In genomic region chr2:121354378-121354777, GRCm38 (mm10) we compare ENCODE assay signal across 8 mouse cellular contexts. TPM values are rescaled to one million over a fixed set of nuclear protein-coding genes. Genes with fewer than 3 reads are reported as not detected.
DNase-seq lines count a peak whose midpoint lies in the region; ATAC-seq and TF ChIP-seq lines count a peak whose summit lies in the region.

No protein-coding gene starts in this region.

- no peak for ATAC-seq in heart, embryonic 16.5 days (replicated peaks; ENCODE audit: extremely low read depth, insufficient read depth, low FRiP score)

- peak overlapping the region; percentile 98 for H3K4me2 ChIP-seq in heart, embryonic 16.5 days (ENCODE audit: low read depth, low read length)

- no peaks in the 10 kb centered on the region for H3K9me3 ChIP-seq in heart, embryonic 10.5 days
- no peaks in the 10 kb centered on the region for H3K9me3 ChIP-seq in ES-E14 (ENCODE audit: control insufficient read depth, insufficient read depth, low read depth, low read length)
- no peaks in the 10 kb centered on the region for H3K9me3 ChIP-seq in heart, embryonic 16.5 days (replicated peaks; ENCODE audit: control insufficient read depth, low read length)
- H3K9me3 ChIP-seq in midbrain, embryonic 10.5 days (replicated peaks), result no peaks in the 10 kb centered on the region

- H3K27ac ChIP-seq in heart, embryonic 10.5 days, result peak overlapping the region; percentile 91
- no peak overlapping the region for H3K27ac ChIP-seq in ES-E14 (ENCODE audit: insufficient read depth, low read depth, low read length, poor library complexity, severe bottlenecking)
- H3K27ac ChIP-seq in heart, embryonic 16.5 days (ENCODE audit: low read length), result peak overlapping the region; percentile 41; the same call in 1 of the 2 replicates
- peak overlapping the region; percentile 92 for H3K27ac ChIP-seq in midbrain, embryonic 10.5 days (replicated peaks)

- peaks cover 34% of the 10 kb centered on the region for H3K27me3 ChIP-seq in heart, embryonic 10.5 days (ENCODE audit: insufficient read depth, poor library complexity, severe bottlenecking)
- H3K27me3 ChIP-seq in heart, embryonic 16.5 days (ENCODE audit: control insufficient read depth, insufficient read depth, low read length), result peaks cover 25% of the 10 kb centered on the region
- H3K27me3 ChIP-seq in midbrain, embryonic 10.5 days (ENCODE audit: low read depth, poor library complexity, severe bottlenecking), result peaks cover 33% of the 10 kb centered on the region

- peaks cover 6% of the 10 kb centered on the region; the same call in 1 of the 2 replicates for H3K36me3 ChIP-seq in heart, embryonic 10.5 days
- no peaks in the 10 kb centered on the region for H3K36me3 ChIP-seq in ES-E14 (ENCODE audit: control insufficient read depth, insufficient read depth, low read length, poor library complexity, severe bottlenecking)
- H3K36me3 ChIP-seq in heart, embryonic 16.5 days (ENCODE audit: control insufficient read depth, insufficient read depth), result peaks cover 4% of the 10 kb centered on the region
- 0 out of 2 replicates have a peak, but pooled peaks cover 4% of the 10 kb centered on the region for H3K36me3 ChIP-seq in midbrain, embryonic 10.5 days

- H3K4me1 ChIP-seq in heart, embryonic 10.5 days, result peaks cover 25% of the 10 kb centered on the region
- H3K4me1 ChIP-seq in ES-E14 (ENCODE audit: control insufficient read depth in 2 of 2, insufficient read depth in 2 of 2, low read length in 2 of 2, poor library complexity in 1 of 2), result peaks cover 2 to 6% of the 10 kb centered on the region in 2 experiments; a peak in 2 of 4 replicates
- peaks cover 13% of the 10 kb centered on the region for H3K4me1 ChIP-seq in heart, embryonic 16.5 days (ENCODE audit: control insufficient read depth, insufficient read depth, low read length)
- H3K4me1 ChIP-seq in midbrain, embryonic 10.5 days, result peaks cover 27% of the 10 kb centered on the region

- in situ Hi-C loops in ES-E14 (cut with MboI; ENCODE audit: low sequenced_read_pairs in 2 of 2, unreplicated experiment in 2 of 2), result no loop called here

- peak overlapping the region; percentile 90 for H3K4me3 ChIP-seq in heart, embryonic 10.5 days
- H3K4me3 ChIP-seq in ES-E14 (ENCODE audit: insufficient read depth in 1 of 2, low read depth in 1 of 2, low read length in 2 of 2, poor library complexity in 1 of 2, severe bottlenecking in 1 of 2), result peak overlapping the region; percentile 87 to 93
- H3K4me3 ChIP-seq in heart, embryonic 16.5 days (ENCODE audit: low read length), result peak overlapping the region; percentile 75
- H3K4me3 ChIP-seq in midbrain, embryonic 10.5 days, result peak overlapping the region; percentile 88

- H3K9ac ChIP-seq in ES-E14 (ENCODE audit: insufficient read depth, low read depth, low read length, poor library complexity, severe bottlenecking), result peak overlapping the region; percentile 82
- peak overlapping the region; percentile 87 for H3K9ac ChIP-seq in heart, embryonic 16.5 days (ENCODE audit: low read length)

- DNase-seq in heart, embryonic 10.5 days (ENCODE audit: low spot score), result no peak
- DNase-seq in heart, adult 8-10 months (ENCODE audit: low spot score), result no peak
- DNase-seq in ES-E14 (ENCODE audit: low read depth, low spot score), result no peak
- DNase-seq in midbrain, embryonic 10.5 days (ENCODE audit: low spot score), result no peak
- DNase-seq in cerebellum, adult 9-10 months, result no peak
- no peak for DNase-seq in frontal cortex, postnatal 14 days (ENCODE audit: low spot score in 2 of 2)
- no peak for DNase-seq in T-cell, adult 2 months (ENCODE audit: low spot score)

- 2% methylated on average over 6 of the region's 6 CpGs for WGBS in heart, embryonic 10.5 days
- WGBS in heart, embryonic 16.5 days, result 2% methylated on average over 6 of the region's 6 CpGs
- WGBS in midbrain, embryonic 10.5 days, result 6% methylated on average over 6 of the region's 6 CpGs

TF ChIP-seq in ES-E14, 5 proteins besides CTCF, POLR2A, EP300 and RAD21:
- TF ChIP-seq CHD2 (IDR thresholded peaks at IDR 0.05; ENCODE audit: low read depth, low read length) (no peak), ZNF384 (IDR thresholded peaks at IDR 0.05; ENCODE audit: low read depth, low read length) (no peak), HCFC1 (IDR thresholded peaks at IDR 0.05; ENCODE audit: borderline replicate concordance, insufficient read depth, low read length) (no peak), MAFK (IDR thresholded peaks at IDR 0.05; ENCODE audit: insufficient read depth, low read depth, low read length) (no peak), ZC3H11A (IDR thresholded peaks at IDR 0.05; ENCODE audit: borderline replicate concordance, low read depth, low read length) (no peak)

RNA-seq across cellular contexts. Expression of gene Ppip5k1, which starts 0.8 kb away (rescaled TPM):
- 11.7 and 12.2 TPM in 2 replicates for polyA plus RNA-seq in heart, embryonic 10.5 days (2016; fragmentation: Nextera tagmentation; extraction: Ambion mirVana)
- total RNA-seq in heart, adult 8-10 months (2022), result 100 to 1,000 TPM in 3 of 4 experiments, 10 to 100 TPM in 1; 88.4 to 110 (median 104) TPM
- total RNA-seq in ES-E14 (2012; rRNA removed), result 7.6 and 8.8 TPM in 2 replicates
- 11.0 and 13.5 TPM in 2 replicates for polyA plus RNA-seq in heart, embryonic 16.5 days (2015; fragmentation: Nextera tagmentation; extraction: Ambion mirVana)
- 11.2 and 11.4 TPM in 2 replicates for polyA plus RNA-seq in midbrain, embryonic 10.5 days (2016; fragmentation: Nextera tagmentation; extraction: Ambion mirVana)

RNA-seq across cellular contexts. Expression of gene Ckmt1, which starts 3.1 kb away (rescaled TPM):
- polyA plus RNA-seq in heart, embryonic 10.5 days (2016; fragmentation: Nextera tagmentation; extraction: Ambion mirVana), result 0.16 and 0.63 TPM in 2 replicates
- 1 to 10 TPM; 1.3 to 2.9 (median 2.2) TPM for total RNA-seq in heart, adult 8-10 months (2022)
- 8.3 and 11.3 TPM in 2 replicates for total RNA-seq in ES-E14 (2012; rRNA removed)
- polyA plus RNA-seq in heart, embryonic 16.5 days (2015; fragmentation: Nextera tagmentation; extraction: Ambion mirVana), result 2.4 and 4.2 TPM in 2 replicates
- 1.5 and 3.9 TPM in 2 replicates for polyA plus RNA-seq in midbrain, embryonic 10.5 days (2016; fragmentation: Nextera tagmentation; extraction: Ambion mirVana)

RNA-seq across cellular contexts. Expression of gene Strc, which starts 32.6 kb away (rescaled TPM):
- not detected in 2 replicates for polyA plus RNA-seq in heart, embryonic 10.5 days (2016; fragmentation: Nextera tagmentation; extraction: Ambion mirVana)
- total RNA-seq in heart, adult 8-10 months (2022), result under 1 TPM in 1 of 4 experiments, not detected in 3; 0.09 TPM
- total RNA-seq in ES-E14 (2012; rRNA removed), result 0.09 TPM in 1 of 2 replicates, not detected in the other
- not detected in 2 replicates for polyA plus RNA-seq in heart, embryonic 16.5 days (2015; fragmentation: Nextera tagmentation; extraction: Ambion mirVana)
- not detected in 2 replicates for polyA plus RNA-seq in midbrain, embryonic 10.5 days (2016; fragmentation: Nextera tagmentation; extraction: Ambion mirVana)

RNA-seq across cellular contexts. Expression of gene Pdia3, which starts 59.2 kb away (rescaled TPM):
- polyA plus RNA-seq in heart, embryonic 10.5 days (2016; fragmentation: Nextera tagmentation; extraction: Ambion mirVana), result 736 and 829 TPM in 2 replicates
- total RNA-seq in heart, adult 8-10 months (2022), result 100 to 1,000 TPM; 104 to 129 (median 126) TPM
- 209 and 251 TPM in 2 replicates for total RNA-seq in ES-E14 (2012; rRNA removed)
- 468 and 473 TPM in 2 replicates for polyA plus RNA-seq in heart, embryonic 16.5 days (2015; fragmentation: Nextera tagmentation; extraction: Ambion mirVana)
- 549 and 624 TPM in 2 replicates for polyA plus RNA-seq in midbrain, embryonic 10.5 days (2016; fragmentation: Nextera tagmentation; extraction: Ambion mirVana)

RNA-seq across cellular contexts. Expression of gene Catsper2, which starts 59.2 kb away (rescaled TPM):
- polyA plus RNA-seq in heart, embryonic 10.5 days (2016; fragmentation: Nextera tagmentation; extraction: Ambion mirVana), result 2.8 and 3.1 TPM in 2 replicates
- total RNA-seq in heart, adult 8-10 months (2022), result 1 to 10 TPM; 2.9 to 4.7 (median 3.2) TPM
- total RNA-seq in ES-E14 (2012; rRNA removed), result 3.3 and 3.7 TPM in 2 replicates
- polyA plus RNA-seq in heart, embryonic 16.5 days (2015; fragmentation: Nextera tagmentation; extraction: Ambion mirVana), result 2.7 and 3.4 TPM in 2 replicates
- polyA plus RNA-seq in midbrain, embryonic 10.5 days (2016; fragmentation: Nextera tagmentation; extraction: Ambion mirVana), result 2.7 and 4.1 TPM in 2 replicates
